Mouse (Mus musculus) c-Kit-positive CD71-negative TER-119-negative erythroid progenitor cells, embryonic 14.5 days (primary cell): ENCODE results near the gene Kcnd2.
A peak's percentile ranks its signal among the peaks of the same experiment; 100 is the strongest.
"Not testable (repeated sequence)": the region's sequence is repeated elsewhere in the genome, so short reads cannot be mapped to it uniquely, and the experiment has no call there.

Experiments
- DNase-seq: peaks from one replicate; pipeline ENCODE4 v3.0.0-alpha.2; 2013; ENCODE audit warnings: low read depth

The Kcnd2 gene

DNA sequence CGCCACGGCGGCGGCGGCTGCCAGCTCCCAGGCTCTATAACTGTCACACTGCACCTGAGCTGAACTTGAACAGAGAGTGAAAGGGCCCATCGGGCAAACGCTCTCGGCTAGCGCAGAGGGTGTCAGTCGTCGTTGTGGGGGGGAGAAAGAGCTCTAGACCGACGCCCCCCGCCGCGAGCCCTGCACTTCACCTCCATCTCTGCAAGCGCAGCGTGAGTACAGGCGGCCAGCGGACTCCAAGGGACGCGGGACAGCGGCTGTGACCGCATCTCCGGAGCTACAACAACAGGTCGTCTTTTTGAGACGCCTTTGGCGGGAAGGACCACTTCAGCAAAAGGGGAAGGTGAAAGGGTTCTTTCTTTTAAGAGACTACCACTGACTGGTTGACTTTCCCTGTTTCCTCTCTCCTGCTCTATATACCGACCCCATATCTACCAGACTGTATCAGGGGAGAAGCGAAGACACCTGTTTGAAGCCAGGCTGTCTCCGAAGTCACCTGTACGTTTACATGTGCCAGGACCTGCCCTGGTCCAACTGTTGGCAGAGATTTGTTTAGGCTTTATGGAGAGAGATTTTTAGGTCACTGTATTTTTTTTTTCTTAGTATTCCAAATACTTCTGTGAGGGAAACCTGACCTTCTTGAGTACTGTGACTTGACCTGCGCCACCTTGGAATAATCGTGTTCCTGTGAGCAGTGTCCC, at the start of gene Kcnd2:
Gene Kcnd2 (plus strand): TSS at position 13 of the 701 bp plus-strand sequence.
- no peak for DNase-seq

DNA sequence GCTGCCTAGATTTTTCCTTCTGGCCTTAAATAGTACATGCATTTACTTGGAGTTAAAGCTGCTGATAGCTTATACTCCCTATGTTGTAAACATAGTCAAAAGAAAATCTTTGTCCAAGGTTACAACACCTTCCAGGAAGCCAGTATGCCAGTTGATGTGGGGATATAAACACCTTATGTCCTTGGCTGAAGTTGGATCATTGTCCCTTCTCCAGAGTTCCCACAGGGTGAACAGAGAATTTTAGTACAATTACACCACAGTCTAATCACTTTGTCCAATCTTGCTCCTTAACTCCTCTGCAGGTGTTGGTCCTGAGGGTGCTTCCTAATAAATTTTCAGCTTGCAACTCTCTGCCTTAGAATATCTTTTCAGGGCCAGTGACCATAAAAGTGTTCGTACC, 48.7 kb upstream of the Kcnd2 start:
- no peak for DNase-seq

DNA sequence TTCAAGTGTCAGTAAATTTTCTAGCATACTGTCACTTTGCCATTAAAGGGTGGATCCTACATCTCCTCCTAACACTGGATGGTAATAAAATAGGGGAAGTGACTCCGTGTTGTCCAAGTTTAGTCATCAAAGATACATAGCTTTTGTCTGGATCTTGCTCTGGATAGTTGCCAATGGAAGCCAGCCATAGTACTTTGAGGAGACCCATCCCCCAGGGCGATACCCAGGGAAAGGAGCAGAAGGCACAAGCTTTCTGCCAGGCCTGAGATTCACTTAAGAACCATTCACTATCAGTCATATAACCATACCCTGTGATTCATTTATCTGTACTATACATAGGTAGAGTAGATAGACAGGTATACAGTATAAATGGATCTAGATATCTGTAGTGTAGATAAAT, 20.0 kb upstream of the Kcnd2 start:
- DNase-seq: no peak

DNA sequence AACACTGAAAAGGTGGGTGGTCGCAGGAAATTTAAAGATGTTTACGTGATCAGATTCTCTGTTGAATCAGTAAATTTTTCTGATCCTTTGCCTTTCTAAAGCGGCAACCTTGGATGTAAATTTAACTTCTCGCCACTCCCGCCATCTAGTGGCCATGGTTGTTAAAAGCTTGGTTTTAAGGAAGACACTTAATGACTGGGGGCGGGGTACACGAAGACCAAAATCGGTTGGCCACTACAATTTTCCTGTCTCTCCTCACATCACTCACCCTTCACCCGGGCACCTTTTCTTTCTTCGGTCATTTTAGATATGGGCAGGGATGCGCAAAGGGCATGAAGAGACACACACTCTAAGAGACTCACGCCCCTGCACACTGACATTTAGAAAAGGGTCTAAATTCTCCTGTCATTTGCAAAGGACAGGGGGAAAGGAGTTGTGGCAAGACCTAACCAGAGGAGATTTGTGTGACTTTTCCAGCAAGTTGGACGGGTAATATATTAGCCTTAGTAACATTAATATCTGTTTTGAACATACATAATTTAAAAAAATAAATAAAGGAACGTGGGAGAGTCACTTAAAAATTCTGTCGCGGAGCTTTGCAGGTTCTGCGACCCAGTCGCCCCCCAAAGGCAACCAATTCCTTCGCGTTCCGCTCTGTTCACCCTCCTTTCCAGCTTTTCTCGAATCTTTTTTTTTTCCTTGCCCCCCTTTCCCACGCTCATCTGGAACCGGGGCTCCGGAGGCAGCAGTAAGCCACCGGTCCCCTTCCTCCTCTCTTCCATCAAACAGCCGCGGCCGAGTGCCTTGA, 1.2 kb upstream of the Kcnd2 start:
- peak; percentile 42 for DNase-seq

DNA sequence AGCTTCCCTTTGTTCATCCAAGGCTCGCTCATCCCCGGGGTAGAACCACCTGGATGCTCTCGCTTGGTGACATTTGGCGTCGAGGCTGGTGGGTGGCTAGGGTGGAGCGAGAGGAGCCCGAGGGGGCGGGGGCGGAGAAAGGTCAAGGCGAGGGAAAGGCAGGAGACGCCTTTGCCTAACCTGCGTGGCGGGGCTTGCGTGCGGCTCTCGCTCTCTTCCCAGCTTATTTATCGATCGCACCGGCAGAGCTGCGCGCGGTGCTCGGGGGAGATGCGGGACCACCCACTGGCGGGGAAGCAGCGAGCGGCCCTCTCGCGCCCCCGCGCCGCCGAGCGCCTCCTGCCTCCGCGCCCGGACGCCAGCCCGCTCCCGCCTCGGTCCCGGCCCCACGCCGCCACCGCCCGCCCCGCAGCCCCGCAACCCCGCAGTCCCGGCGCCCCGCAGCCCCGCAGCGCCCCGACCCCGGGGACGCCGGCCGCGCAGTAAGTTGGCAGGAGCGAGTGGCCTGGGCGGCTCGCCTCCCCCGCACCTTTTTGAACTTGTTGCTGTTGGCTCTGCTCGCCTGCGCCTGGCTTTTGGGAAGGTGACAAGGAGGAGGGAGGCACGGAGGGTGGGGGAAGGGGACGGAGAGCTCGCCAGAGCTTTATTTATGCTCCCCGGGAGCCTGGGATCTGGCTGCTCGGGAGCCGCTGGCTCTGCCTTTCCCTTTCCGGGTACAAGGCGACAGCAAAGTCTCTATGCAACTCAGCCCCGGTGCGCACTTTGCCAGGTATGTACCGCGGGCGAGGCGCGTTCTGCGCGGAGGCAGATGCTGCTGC, 421 bp upstream of the Kcnd2 start:
- DNase-seq: no peak

DNA sequence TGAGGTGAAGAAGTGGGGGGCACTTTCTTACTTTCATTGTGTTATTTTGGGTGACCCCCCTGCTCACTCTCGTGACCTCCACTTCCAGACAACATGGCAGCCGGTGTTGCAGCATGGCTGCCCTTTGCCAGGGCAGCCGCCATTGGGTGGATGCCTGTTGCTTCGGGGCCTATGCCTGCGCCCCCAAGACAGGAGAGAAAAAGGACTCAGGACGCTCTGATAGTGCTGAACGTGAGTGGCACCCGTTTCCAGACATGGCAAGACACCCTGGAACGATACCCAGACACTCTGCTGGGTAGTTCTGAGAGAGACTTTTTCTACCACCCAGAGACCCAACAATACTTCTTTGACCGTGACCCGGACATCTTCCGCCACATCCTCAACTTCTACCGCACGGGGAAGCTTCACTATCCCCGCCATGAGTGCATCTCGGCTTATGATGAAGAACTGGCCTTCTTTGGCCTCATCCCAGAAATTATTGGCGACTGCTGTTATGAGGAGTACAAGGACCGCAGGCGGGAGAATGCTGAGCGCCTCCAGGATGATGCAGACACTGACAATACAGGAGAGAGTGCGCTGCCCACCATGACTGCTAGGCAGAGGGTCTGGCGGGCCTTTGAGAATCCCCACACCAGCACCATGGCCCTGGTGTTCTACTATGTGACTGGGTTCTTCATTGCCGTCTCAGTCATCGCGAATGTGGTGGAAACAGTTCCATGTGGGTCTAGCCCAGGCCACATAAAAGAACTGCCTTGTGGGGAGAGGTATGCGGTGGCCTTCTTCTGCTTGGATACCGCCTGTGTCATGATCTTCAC, 1.1 kb downstream of the Kcnd2 start:
- DNase-seq: no peak

DNA sequence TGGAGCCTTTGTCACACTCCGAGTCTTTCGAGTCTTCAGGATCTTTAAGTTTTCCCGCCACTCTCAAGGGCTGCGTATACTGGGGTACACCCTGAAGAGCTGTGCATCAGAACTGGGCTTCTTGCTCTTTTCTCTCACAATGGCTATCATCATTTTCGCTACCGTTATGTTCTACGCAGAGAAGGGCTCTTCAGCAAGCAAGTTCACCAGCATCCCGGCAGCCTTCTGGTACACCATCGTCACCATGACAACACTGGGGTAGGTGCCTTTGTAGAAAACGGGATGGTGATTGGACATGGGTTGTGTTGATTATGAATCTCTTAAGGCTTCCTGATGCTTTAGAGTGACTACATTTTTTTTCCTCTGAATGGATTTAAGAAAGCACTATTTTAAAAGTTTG, 1.9 kb downstream of the Kcnd2 start:
- DNase-seq: no peak

DNA sequence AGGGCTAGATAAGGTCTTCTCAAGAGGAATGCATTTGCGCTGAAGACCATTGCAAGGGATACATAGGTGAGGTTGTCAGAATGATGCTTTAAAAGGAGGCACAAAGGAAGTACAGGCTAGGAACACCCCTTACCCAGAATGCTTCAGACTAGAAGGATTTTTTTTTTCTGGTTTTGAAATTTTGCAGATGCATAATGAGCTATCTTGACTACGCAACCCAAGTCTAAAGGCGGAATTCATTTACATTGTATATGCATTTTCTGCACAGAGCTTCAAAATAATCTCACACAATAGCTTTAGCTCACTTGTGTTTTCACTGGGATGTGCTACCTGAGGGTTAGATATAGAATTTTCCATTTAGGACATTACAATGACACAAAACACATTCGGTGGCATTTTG, 10.8 kb downstream of the Kcnd2 start:
- DNase-seq: no peak

DNA sequence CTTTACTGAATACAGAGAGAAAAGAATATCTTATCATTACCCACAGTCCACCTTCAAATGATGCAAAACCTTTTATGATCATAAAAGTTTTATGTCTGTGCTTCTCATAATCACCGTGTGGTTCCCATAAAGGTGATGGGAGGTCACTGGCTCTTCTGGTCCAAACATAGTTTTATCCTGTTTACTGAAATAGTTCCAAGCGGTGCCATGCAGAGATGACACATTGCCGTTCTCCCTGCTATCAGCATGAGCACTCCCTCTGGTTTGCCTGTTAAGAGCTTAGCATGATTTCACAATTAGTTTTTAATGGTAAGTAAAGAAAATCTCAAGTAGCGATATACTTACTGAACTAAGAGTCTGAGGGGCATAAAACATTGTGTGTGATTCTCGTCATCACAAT, 43.7 kb downstream of the Kcnd2 start:
- DNase-seq: no peak

DNA sequence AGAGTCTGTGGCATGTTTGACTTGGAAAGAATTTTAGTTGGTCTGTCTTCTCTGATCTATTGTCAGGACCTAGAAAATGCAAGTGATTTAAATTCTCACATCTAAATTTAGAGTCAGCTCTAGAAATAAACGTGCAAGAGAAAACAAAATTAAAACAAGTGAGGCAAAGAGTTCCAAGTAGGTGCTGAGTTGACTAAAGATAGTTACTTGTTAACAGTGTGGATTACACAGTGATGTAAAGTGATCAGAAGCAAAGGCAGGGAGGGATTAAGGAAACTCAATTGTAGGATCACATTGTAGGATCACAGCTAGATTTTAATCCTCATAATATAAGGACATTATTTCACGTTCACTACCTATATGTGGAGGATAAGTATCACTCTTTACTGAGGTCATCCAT, 52.6 kb downstream of the Kcnd2 start:
- no peak for DNase-seq

DNA sequence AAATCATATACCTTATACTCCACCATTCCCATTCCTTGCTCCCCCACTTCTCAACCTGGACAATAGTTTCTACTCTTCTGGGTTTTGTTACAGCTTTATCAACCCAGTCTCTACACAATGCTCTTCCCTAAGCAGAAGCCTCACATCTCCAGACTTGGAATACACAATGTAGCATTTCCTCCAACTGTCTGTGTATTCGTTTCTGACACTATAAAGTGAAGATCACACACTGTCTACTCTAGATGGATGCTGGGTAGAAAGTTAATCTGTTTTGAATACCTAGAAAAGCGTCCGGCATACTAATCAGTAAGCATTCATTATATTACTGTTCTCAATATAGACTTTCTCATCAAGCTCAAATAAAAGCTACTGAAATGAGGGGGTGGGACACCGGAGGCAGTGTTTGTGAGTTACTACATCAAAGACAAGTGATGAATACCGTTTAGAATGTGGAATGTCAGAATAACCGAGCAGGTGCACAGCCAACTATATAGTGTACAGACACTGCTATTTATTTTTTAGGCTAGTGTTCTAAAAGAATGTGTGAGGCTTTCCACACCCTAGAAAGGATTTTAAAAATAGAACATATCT, 62.1 kb downstream of the Kcnd2 start:
- no peak for DNase-seq

DNA sequence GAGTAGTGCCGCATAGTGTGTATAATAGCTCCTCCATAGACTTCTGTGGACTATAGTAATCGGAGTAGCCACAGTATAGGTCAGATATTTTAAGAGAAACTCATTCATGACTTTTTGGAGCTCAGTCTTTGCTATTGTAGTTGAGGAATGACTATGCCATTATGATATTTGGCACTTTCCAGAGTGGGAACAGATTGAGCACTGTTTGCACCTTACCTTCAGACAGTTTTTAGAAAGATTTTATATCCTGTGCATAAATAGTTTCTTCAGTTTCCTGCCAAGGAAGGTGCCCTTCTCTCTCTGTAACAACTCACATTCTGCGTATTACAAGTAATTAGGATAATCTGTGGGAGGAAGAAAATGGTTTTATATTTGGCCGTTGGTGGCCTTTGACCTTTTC, 89.6 kb downstream of the Kcnd2 start:
- DNase-seq: no peak

DNA sequence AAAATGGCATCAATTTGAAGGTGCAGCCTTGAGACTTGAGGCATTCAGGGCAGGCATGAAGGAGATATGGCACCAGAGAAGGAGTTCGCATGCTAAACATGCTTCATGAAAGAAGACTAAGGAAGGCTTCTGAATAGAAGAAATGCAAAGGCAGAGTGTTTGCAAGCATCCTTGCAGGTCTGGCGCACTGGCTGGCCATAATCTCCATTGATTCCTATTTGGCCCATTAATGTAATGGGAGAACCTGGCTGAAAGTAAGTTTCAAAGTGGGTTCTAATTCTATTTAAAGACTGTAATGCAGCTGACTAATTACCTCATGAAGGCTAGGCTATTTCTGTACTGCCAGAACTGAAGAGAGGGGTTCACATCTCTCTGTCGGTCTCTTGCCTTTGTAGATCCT, 94.9 kb downstream of the Kcnd2 start:
- no peak for DNase-seq

DNA sequence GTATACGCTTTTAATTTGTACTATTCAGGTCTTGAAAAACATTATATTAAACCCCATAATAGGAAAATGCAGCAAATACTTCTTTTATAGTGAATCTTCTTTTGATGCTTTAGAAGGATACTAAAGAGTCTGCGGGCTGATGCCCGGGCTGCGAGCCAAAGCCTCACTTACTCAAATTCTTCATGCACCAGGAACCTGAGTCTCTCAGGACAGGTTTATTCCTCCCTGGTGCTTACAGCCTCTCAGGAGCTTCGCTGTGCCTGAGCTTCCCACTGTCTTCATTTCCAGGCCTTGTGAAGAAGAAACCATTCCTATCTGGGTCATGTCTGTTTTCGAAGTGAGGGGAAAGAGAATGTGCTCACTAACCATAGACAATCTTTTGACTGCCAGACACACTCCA, 106.1 kb downstream of the Kcnd2 start:
- DNase-seq: no peak

DNA sequence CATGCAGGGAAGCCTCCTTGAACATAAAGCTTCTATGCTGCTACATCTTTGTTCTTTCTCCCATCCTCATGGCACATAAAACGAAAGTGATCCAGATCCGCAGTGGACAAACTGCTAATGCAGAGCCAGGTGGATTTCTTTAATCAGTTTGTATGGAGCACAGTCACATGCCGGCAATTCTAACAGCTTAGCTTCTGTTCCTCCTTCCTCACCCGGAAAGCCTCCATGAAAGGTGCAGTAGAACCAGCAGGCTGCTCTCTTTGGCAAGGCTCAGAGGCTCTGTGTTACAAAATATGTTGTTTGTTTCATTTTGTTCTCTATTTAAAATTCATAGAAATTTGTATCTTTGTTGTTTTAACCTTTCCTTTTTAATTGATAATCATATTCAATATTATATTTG, 106.9 kb downstream of the Kcnd2 start:
- DNase-seq: no peak

DNA sequence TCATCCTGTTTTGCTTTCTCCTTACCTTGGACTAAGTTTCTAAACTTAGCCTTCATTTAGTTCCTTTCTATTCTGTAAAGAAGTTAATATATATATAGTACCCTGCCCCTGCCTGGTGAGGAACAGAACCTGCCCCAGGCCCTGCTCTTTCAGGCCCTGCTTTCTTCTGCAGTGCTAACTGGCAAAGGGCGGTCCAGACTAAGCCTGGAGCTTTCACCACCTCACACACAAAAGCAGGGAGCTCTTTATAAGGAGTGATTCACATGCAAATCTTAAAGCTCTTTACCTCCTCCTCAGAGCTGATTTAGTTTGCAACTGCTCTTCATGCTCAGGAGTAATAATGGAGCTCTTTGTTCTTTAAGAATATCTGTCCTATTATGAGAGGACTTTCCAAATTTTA, 109.9 kb downstream of the Kcnd2 start:
- no peak for DNase-seq

DNA sequence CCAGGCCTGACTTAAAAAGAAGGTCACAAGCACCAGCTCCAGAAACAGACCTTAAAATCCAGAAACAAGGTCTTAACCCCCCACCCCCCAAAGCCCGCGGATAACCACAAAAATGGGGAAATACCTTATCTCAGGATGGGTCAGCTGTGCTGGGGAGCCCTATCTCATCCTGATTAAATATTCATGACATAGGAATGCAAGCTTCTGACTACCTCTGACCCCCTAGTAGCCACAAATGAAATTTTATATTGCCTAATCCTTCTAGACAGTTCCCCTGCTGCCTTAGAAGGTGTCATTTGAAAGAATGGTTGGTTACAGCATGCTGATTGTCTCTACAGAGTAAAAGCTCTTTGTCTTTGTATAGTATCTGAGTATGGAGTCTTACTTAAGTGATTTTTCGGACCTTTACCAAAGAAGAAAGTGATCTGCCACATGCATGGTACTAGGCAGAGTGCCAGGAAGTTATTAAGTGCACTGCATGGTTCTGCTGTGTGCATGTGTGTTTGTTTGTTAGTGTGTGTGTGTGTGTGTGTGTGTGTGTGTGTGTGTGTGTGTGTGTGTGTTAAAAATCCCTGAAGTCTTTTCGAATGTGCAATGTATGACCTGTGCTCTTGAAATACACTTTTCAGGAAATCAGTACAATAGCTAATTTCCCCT, 111.9 kb downstream of the Kcnd2 start:
- no peak for DNase-seq

DNA sequence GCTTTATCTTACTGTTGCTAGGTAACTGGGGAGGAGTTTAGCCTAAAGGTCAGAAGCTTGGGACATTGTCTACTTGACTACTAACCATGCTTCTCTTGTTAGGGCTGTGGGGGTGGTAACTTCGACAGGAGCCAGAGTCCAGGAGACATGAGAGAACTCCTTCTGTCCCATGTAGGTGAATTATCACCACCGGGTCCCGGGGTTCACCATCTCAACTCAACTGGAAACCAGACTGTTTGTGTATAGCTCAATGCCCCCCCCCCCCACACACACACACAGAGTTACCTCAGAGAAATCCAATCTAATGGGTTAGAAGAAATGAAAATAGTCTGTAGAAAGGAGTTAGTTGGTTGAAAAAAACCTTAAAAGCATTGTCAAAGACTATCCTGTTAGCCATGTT, 170.0 kb downstream of the Kcnd2 start:
- not testable (repeated sequence) for DNase-seq

DNA sequence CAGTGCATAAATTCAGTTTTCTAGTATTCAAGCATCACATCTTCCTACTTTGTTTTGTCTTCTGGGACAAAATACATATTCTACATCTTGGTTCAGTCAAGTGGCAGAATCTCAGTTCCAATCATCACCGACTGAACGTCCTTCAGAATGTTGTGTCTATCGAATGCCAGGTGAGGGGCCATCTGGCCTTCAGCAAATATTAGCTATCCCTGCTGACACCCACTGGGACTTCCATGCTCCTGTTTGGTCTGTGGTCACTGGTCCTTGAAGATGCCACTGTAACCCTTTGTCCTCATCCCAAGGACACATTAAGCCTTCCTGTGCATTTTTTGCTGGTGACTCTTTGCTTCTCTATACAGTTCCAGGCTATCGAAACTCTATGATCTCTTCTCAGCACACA, 176.5 kb downstream of the Kcnd2 start:
- DNase-seq: no peak

DNA sequence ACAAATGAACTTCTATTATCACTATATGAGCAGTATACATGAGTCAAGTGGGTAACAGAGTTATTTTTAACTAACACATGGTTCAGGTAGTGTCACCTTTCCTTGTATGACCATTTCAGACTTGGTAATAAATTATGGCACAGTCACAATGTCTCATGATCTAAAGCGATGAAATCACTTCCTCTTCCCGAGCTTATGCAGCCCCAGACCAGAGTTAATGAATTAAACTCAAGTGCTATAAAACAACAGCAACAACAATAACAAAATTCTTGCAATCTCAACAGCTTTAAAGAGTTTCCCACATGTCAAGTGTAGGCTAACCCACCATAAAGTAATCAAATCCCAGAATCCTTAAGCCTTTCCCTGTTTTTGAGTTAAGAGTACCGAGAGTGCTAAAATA, 198.4 kb downstream of the Kcnd2 start:
- DNase-seq: no peak

DNA sequence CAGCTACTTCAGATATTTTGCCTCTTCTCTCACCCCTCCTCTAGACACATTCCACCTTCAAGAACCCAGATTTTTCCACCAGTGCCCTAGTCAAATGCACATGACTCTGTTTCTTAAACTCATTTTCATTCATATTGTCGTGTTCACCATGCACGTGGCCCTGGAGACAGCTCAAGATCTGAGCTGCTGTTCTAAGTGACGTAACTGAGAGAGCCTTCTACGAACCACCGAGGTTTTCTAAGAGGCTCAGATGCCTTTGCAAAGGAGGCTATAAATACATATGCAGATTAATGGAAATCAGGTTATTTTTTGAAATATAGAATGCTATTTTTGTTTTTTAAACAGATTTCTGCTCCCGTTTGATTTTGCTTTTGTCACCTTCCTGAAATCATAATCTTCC, 202.9 kb downstream of the Kcnd2 start:
- no peak for DNase-seq
